Mouse (Mus musculus) liver, embryonic 11.5 days (tissue): ENCODE data around the gene Hspg2. TPM values are rescaled to one million over a fixed set of nuclear protein-coding genes. Genes with fewer than 3 reads are reported as not detected.
A peak's percentile ranks its signal among the peaks of the same experiment; 100 is the strongest.

Experiments used
- ATAC-seq: fragments of 200-750 bp; cut with Nextera tagmentation; replicated peaks from 2 replicates; pipeline ENCODE4 v1.8.0; 2017; ENCODE audit warnings: moderate number of reproducible peaks, mild to moderate bottlenecking, moderate TSS enrichment, moderate library complexity; ENCODE audit not compliant: low FRiP score
- DNase-seq: peaks from one replicate; pipeline ENCODE4 v3.0.0-alpha.2; 2017; ENCODE audit warnings: low spot score
- H3K27ac ChIP-seq: fragments of 300-500 bp; sonication (generic); 2 replicates; pipeline ENCODE4 v1.5.1; 2014; ENCODE audit warnings: mild to moderate bottlenecking, low read depth, low read length, control low read depth
- H3K27me3 ChIP-seq: fragments of 300-500 bp; sonication (generic); replicated peaks from 2 replicates; pipeline ENCODE4 v1.6.1; 2014; ENCODE audit warnings: low read length, mixed read lengths; ENCODE audit not compliant: control insufficient read depth, insufficient read depth
- H3K36me3 ChIP-seq: fragments of 300-500 bp; sonication (generic); 2 replicates; pipeline ENCODE4 v1.6.1; 2014; ENCODE audit warnings: mild to moderate bottlenecking, low read length, moderate library complexity, mixed read lengths; ENCODE audit not compliant: control insufficient read depth, insufficient read depth
- H3K4me1 ChIP-seq: fragments of 300-500 bp; sonication (generic); replicated peaks from 2 replicates; pipeline ENCODE4 v1.6.1; 2014; ENCODE audit warnings: low read length, mixed read lengths; ENCODE audit not compliant: control insufficient read depth, insufficient read depth
- H3K4me2 ChIP-seq: fragments of 300-500 bp; sonication (generic); 2 replicates; pipeline ENCODE4 v1.6.1; 2014; ENCODE audit warnings: mild to moderate bottlenecking, control low read depth, moderate library complexity
- H3K4me3 ChIP-seq: fragments of 300-500 bp; sonication (generic); 2 replicates; pipeline ENCODE4 v1.5.1; 2014; ENCODE audit warnings: low read depth, low read length, control low read depth
- H3K9ac ChIP-seq: fragments of 300-500 bp; sonication (generic); 2 replicates; pipeline ENCODE4 v1.6.1; 2014; ENCODE audit warnings: low read depth, low read length, control low read depth
- H3K9me3 ChIP-seq: fragments of 300-500 bp; sonication (generic); 2 replicates; pipeline ENCODE4 v1.6.1; 2016; ENCODE audit warnings: low read length, inconsistent platforms, mixed read lengths; ENCODE audit not compliant: control insufficient read depth
- WGBS: fragments of 180-500 bp; shearing (Covaris S2); extraction: QIAGEN DNeasy Blood & Tissue Kit; methylation state at CpG from one replicate; pipeline ENCODE4 v1.1.7; 2014; 5-methylcytosine and 5-hydroxymethylcytosine counted together
- polyA plus RNA-seq: library from polyadenylated mRNA; unstranded; fragments of >200 nt; fragmentation: Nextera tagmentation; extraction: Ambion mirVana; gene quantifications from 2 replicates; pipeline ENCODE4 v1.2.1, GENCODE M21; 2014

The Hspg2 gene
- polyA plus RNA-seq, 1 experiment from 2014 or later = 20.8 TPM

DNA sequence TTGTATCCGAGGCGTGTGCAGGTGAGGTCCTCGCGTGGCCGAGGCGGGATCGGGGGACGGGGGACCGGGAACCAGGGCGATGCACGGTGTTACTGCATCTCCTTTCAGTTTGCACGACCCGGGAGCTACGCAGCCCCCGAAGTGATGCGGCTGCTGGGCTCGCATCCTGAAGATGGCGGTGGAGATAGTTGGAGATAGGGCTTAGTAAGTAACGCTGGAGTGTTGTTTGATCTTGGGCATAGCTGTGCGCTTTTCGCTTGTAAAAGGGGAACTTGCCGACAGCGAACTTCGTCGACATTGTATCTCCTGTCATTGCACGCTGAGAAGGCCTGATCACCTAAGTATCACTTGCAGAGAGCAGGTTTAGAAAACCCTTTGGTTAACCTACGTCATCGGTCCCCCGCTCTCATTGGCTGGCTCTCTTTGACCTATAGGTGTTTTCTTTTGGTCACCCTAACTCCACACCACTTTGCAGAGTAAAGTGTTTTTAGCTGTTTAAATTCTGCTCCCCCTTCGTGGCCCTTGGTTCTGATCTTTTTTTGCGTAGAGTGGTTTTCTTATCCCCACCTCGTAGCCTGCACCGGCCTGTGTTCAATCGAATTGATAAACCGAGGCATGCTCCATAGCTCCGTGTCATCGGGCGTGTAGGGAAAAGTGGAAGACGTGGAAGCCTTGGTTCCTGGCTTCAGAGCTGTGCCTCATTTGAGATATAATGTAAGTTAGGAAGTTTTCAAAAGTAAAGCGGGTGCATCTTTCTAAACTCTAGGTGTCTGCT is 126.1 kb downstream of the Hspg2 start:
- H3K36me3 ChIP-seq = no peaks in the 10 kb centered on the region; the same call in 1 of the 2 replicates
- peak overlapping the region; percentile 88 for H3K4me2 ChIP-seq
- H3K4me3 ChIP-seq = peak overlapping the region; percentile 79
- ATAC-seq (peak; percentile 49; the same call in 1 of the 2 replicates), DNase-seq (no peak)
- 3% methylated on average over 40 of the region's 40 CpGs for WGBS
- H3K9ac ChIP-seq = peak overlapping the region; percentile 88
- peak overlapping the region; percentile 99 for H3K27ac ChIP-seq
- H3K4me1 ChIP-seq = peaks cover 43% of the 10 kb centered on the region
- H3K9me3 ChIP-seq = no peaks in the 10 kb centered on the region
- H3K27me3 ChIP-seq = no peaks in the 10 kb centered on the region

DNA sequence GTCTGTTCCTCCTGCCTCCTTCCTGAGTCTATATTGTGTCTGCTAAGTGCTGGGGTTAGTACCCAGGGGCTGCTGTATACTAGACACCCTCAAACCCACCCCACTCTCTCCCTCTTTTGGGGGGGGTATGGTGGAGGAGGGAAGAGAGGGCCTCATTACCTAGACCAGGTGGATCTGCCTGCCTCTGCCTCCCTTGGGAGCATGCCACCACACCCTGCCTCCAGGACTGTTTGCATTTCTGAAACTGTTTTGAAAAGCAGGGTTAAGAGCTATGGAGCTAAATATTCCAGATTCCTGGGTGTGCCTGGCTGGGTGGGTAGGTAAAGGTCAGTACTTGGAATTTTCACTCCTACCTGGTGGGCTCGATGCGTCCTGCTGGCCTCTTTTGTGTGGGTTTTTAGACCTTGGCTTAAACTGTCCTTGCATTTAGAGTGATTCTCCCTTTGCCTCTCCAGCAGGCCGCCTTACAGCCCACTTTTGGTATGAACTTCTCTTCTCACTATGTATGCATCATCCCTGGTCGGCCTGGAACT is 128.6 kb downstream of the Hspg2 start:
- peaks cover 55% of the 10 kb centered on the region for H3K4me1 ChIP-seq
- no peaks in the 10 kb centered on the region for H3K27me3 ChIP-seq
- H3K27ac ChIP-seq = no peak overlapping the region
- no peaks in the 10 kb centered on the region for H3K9me3 ChIP-seq
- ATAC-seq (no peak), DNase-seq (no peak)
- no peak overlapping the region for H3K4me2 ChIP-seq
- no peak overlapping the region for H3K9ac ChIP-seq
- no peak overlapping the region for H3K4me3 ChIP-seq
- H3K36me3 ChIP-seq = no peaks in the 10 kb centered on the region; the same call in 1 of the 2 replicates
- 88% methylated on average over 4 of the region's 4 CpGs for WGBS

DNA sequence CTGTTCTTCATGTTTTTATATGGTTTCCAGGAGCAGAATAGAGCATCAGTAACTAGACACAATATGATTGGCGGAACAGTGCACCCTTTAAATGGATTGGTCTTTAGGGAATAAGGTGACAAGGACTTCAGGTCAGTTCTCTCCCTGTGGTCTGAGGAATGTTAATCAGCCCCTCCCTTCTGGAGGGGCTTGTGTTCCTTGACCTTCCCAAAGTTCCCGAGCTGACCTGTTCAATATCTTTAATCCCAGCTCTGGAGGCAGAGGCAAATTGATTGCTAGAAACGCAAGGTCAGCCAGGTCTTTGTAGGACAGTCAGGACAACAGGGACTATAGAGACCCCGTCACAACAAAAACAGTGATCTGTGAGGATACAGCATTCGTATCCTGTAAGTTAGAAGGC is 130.0 kb downstream of the Hspg2 start:
- WGBS = 82% methylated on average over 5 of the region's 5 CpGs
- Histone ChIP-seq H3K36me3 (no peaks in the 10 kb centered on the region; the same call in 1 of the 2 replicates), H3K27ac (no peak overlapping the region), H3K9me3 (no peaks in the 10 kb centered on the region), H3K4me3 (no peak overlapping the region), H3K27me3 (no peaks in the 10 kb centered on the region), H3K4me1 (peaks cover 64% of the 10 kb centered on the region), H3K9ac (no peak overlapping the region), H3K4me2 (peak overlapping the region; percentile 44)
- ATAC-seq = no peak
- DNase-seq = no peak

DNA sequence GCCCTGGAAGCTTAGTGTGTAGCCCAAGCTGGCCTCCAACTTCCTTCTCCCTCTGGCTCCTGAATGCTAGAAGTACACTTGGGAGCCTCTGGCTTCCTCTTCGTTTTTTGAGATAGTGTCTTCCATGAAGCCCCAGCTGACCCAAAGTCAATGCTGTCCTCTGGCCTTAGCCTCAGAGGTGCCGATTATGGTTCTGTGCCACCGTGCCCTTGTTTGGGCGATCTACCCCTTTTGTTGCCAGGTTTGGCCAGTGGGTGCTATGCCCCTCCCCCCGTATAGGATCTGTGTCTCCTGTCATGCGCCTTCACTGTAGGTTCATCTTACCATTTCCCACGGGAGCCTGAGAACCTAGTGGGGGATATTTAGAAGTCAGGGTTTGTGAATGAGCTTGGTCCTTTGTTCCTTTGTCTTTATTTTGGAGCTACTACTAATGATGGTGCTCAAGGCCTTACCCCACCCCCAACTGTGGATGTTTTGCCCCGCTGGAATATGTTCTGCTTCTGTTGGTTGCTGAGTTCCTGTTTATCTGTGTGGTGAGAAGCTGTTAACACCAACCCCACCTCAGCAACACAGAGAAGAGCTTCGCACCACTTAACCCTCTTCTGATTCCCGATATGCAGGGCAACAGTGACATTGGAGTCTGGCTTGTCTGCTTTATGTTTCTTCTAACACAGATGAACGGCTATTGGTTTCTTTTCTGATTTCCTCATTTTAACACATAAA is 135.0 kb downstream of the Hspg2 start:
- 56% methylated on average over 11 of the region's 11 CpGs for WGBS
- Histone ChIP-seq H3K9ac (no peak overlapping the region), H3K4me2 (peak overlapping the region; percentile 45), H3K9me3 (no peaks in the 10 kb centered on the region), H3K4me1 (peaks cover 34% of the 10 kb centered on the region), H3K27me3 (no peaks in the 10 kb centered on the region), H3K27ac (peak overlapping the region; percentile 68), H3K36me3 (peaks cover 22% of the 10 kb centered on the region), H3K4me3 (no peak overlapping the region)
- ATAC-seq = peak; percentile 57; the same call in 1 of the 2 replicates
- DNase-seq = no peak

DNA sequence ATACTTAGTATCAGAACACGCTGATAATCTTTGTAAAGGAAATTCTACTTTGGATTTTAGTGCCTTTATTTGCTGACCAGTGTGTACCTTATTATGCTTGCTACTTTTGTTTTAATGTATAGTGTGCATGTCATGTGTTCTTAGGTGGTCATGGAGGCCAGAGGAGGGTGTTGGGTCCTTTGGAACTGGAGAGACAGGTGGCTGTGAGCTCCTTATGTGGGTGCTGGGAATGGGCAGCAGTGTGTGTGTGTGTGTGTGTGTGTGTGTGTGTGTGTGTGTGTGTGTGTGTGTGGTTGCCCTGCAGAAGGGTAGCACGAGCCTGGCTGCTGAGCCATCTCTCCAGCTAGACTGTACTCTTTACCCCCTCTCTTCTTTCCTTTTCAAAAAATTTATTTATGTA is 138.5 kb downstream of the Hspg2 start:
- H3K9me3 ChIP-seq = no peaks in the 10 kb centered on the region
- no peak overlapping the region for H3K4me3 ChIP-seq
- H3K9ac ChIP-seq = no peak overlapping the region
- ATAC-seq (no peak), DNase-seq (no peak)
- no peaks in the 10 kb centered on the region for H3K27me3 ChIP-seq
- peaks cover 16% of the 10 kb centered on the region for H3K4me1 ChIP-seq
- no peak overlapping the region for H3K4me2 ChIP-seq
- WGBS = 94% methylated on average over 2 of the region's 2 CpGs
- H3K36me3 ChIP-seq = peaks cover 44% of the 10 kb centered on the region
- H3K27ac ChIP-seq = no peak overlapping the region

DNA sequence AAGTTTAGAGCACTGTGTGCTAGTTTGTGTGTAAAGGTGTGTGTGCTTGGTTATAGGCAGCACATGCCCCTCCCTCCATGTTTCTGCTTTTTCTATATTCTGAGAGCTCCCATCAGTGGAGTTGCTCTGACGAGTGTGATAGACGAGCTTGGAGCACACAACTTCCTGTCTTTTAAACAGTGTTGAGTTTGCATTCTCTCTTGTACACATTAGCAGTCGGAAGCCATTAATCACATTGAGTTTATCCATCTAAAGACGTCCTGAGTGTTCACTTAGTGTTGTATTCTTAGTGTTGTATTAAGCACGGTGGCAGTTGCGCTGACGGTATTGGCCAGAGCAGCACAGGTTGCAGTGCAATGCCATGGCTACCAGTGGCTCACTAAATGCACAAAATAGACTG is 140.7 kb downstream of the Hspg2 start:
- WGBS = 57% methylated on average over 7 of the region's 7 CpGs
- H3K9ac ChIP-seq = no peak overlapping the region
- no peak for DNase-seq
- H3K27ac ChIP-seq = no peak overlapping the region; the same call in 1 of the 2 replicates
- no peak overlapping the region for H3K4me2 ChIP-seq
- no peaks in the 10 kb centered on the region for H3K9me3 ChIP-seq
- peaks cover 3% of the 10 kb centered on the region; the same call in 1 of the 2 replicates for H3K4me1 ChIP-seq
- peaks cover 59% of the 10 kb centered on the region for H3K36me3 ChIP-seq
- no peak overlapping the region for H3K4me3 ChIP-seq
- no peak for ATAC-seq
- H3K27me3 ChIP-seq = no peaks in the 10 kb centered on the region

DNA sequence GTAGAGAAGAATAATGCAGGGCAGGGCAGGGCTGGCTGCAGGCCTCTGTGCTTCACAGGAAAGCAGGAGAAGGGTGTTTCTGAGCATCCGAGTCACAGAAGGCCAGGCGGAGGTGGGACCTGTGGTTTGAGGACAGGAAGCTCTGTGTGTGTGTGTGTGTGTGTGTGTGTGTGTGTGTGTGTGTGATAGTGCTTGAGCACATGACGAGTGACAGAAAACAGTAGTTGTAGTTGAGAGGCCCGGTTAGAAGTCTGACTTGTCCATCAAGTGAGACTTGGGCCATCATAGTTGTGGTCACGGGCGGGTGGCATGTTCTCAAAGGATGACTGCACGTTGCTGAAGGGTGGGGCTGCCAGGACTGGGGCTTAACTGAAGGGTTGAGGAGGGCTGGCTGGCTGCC is 141.1 kb downstream of the Hspg2 start:
- no peak for DNase-seq
- Histone ChIP-seq H3K36me3 (peaks cover 57% of the 10 kb centered on the region), H3K9ac (no peak overlapping the region), H3K4me1 (peaks cover 3% of the 10 kb centered on the region; the same call in 1 of the 2 replicates), H3K4me3 (no peak overlapping the region), H3K9me3 (no peaks in the 10 kb centered on the region), H3K4me2 (no peak overlapping the region), H3K27me3 (no peaks in the 10 kb centered on the region), H3K27ac (peak overlapping the region; percentile 9; the same call in 1 of the 2 replicates)
- ATAC-seq = peak; percentile 66
- 42% methylated on average over 7 of the region's 7 CpGs for WGBS

DNA sequence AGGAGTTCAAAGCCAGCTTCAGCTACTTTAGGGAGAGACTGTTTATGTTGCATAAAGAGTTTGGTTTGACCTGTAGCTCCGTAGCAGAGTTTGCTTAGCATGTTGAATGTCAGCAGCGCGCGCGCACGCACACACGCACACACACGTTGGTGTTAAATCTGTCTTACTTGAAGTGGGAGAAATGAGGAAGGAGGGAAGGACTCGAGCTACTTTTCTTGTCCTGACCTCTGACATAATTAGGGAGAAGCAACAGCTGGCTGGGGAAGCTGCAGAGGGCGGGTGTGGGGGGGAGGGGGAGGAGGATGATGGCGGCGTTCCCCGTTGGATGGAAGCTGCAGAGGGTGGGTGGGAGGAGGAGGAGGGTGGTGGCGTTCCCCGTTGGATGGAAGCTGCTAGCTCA is 141.7 kb downstream of the Hspg2 start:
- peaks cover 3% of the 10 kb centered on the region; the same call in 1 of the 2 replicates for H3K4me1 ChIP-seq
- no peak overlapping the region for H3K4me3 ChIP-seq
- ATAC-seq = no peak
- H3K9me3 ChIP-seq = no peaks in the 10 kb centered on the region
- WGBS = 56% methylated on average over 15 of the region's 15 CpGs
- H3K9ac ChIP-seq = no peak overlapping the region
- H3K27ac ChIP-seq = peak overlapping the region; percentile 9; the same call in 1 of the 2 replicates
- peaks cover 59% of the 10 kb centered on the region for H3K36me3 ChIP-seq
- H3K4me2 ChIP-seq = peak overlapping the region; percentile 22; the same call in 1 of the 2 replicates
- H3K27me3 ChIP-seq = no peaks in the 10 kb centered on the region
- no peak for DNase-seq
